Mouse (Mus musculus): ENCODE measurements around the gene Hlf.

Gene Hlf

DNA sequence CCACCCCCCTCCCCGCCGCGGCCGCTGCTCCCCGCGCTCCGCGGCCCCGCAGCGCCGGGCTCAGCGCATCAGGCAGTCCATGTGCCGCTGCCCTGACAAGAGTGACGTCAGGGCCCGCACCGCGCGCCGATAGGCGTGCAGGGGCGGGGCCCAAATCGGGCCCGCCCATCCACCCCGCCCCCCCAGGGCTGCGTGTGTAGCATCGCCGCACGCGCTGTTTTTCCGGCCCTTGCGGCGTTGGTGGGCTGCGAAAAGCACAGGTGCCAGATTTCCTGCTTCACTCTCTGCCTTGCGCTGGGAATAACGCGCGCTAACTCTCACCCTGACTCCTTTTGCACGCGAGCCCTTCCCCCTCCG lies at the start of gene Hlf:
Gene Hlf, minus strand, starts transcription at position 79 of the 357 bp plus-strand sequence.
- no peak for DNase-seq (ENCODE audit: extremely low read depth, low read depth, low spot score)

DNA sequence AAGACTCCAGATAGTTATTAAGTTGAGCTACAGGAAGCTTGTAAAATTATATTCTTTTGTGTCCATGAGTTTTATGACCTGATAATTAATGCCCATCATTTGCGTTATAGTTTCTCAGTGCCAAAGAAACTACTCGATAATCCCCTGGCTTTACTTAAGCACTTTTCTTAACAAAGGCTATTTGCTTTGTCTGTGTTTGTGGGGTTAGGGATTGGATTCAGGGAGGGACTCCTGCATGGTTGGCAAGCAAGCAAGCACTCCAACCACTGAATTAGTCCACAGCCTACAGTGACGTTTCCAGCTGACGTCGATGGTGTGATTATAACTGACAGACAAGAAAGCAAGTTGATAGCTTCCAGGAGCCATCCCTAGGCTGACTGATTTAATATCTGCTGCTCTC lies 48.1 kb upstream of the Hlf start:
- peak; percentile 66 for DNase-seq (ENCODE audit: extremely low read depth, low read depth, low spot score)

GRCm38 (mm10) chr11:90425207-90425525 lies 34.5 kb upstream of the Hlf start:
- DNase-seq (ENCODE audit: extremely low read depth, low read depth, low spot score), result no peak

DNA sequence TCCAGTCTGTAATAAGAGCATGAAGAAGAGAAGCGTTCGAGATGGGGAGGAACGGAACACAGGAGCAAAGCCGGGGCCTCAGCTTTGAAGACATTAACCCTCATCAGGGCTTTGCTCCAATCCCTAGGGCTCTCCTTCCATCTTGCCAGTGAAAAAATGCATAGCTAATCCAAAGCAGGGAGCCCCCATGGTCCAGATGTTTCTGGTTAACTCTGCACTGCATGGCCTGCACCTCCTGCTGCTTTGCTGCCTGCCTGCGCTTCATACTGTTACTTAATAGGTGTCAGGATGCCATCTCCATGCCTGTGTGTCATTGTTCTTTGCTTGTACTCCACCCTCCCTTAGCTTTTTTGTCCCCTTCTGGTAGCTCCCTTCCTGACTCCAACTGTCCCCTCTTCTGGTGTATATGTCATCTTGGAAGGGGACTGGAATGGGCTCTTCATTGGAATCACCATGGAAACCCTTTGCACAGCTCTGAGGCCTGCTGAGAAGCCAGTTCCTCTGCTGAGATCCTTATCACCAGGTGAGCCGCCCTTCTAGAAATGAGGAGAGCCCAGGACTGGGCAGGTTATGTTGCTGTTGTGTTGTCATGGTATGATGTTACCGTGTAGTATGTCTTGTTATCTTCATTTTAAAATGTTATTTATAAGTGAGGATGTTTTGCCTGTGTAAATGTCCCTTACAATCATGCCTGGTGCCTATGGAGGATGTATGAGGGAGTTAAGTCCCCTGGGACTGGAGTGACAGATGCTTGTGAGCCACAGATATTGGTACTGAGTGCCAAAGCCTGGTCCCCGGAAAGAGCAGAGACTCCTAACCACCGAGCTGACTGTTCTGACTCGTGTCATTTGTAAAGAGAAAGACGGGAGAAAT lies 33.9 kb upstream of the Hlf start:
- no peak for DNase-seq (ENCODE audit: extremely low read depth, low read depth, low spot score)

DNA sequence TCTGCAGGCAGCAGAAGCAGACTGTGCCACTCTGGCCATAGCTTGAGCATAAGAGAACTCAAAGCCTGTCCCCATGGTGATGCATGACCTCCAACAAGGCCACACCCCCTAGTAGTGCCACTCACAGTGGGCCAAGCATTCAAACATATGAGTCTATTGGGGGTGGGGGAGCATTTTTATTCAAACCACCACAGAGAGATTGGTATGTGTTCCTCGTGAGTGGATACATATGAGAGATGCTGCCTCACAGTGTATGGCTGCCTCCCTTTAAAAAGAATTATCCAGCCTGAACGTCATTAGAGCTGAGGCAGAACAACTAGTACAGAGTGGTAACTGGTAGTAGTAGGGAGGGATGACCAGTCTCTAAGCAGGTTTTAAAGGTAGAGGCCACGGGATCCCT lies 33.2 kb upstream of the Hlf start:
- no peak for DNase-seq (ENCODE audit: extremely low read depth, low read depth, low spot score)

- DNase-seq (ENCODE audit: extremely low read depth, low read depth, low spot score), result no peak
These were observed 29.0 kb upstream of the Hlf start for GRCm38 (mm10) chr11:90419706-90420105.

GRCm38 (mm10) chr11:90417921-90418320 lies 27.2 kb upstream of the Hlf start:
- DNase-seq (ENCODE audit: extremely low read depth, low read depth, low spot score), result peak; percentile 10

DNA sequence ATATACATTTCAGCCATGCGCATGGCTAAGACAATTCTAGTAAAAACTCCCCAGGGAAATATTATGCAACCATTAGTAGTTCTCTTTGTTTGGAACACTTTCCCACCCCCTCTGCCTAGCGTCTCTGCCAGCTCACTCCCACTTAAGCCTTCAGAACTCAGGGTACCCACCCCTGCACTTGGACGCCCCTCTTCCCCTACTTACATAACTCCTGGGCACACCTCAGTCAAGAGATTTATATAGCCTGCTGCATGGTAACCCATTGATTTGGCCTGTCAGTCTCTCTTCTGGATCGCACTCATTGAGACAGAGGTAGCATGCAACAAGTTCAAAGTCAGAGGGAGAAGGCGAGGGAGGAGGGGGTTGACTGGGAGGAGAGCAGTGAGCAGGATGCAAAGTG lies 26.3 kb upstream of the Hlf start:
- DNase-seq (ENCODE audit: extremely low read depth, low read depth, low spot score), result peak; percentile 26

DNA sequence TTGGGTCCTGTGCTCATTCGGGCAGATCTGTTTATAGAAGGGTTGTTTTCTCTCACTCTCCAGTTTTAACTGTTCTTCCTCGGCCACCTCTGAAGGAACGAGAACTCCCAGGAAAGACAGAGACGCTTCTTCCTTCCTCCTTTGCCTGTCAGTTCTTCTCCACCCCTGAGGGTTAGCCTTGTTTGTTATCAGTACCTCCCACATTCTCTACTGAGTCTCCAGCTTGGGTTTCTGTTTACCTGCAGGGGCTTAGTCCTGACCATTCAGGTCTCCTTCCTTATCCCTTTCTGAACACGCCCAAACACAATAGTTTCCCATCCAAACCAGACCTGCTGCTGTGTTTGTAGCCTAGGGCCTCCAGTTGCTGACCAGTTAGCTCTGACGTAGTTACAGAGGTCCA lies 8.2 kb upstream of the Hlf start:
- DNase-seq (ENCODE audit: extremely low read depth, low read depth, low spot score), result no peak

DNA sequence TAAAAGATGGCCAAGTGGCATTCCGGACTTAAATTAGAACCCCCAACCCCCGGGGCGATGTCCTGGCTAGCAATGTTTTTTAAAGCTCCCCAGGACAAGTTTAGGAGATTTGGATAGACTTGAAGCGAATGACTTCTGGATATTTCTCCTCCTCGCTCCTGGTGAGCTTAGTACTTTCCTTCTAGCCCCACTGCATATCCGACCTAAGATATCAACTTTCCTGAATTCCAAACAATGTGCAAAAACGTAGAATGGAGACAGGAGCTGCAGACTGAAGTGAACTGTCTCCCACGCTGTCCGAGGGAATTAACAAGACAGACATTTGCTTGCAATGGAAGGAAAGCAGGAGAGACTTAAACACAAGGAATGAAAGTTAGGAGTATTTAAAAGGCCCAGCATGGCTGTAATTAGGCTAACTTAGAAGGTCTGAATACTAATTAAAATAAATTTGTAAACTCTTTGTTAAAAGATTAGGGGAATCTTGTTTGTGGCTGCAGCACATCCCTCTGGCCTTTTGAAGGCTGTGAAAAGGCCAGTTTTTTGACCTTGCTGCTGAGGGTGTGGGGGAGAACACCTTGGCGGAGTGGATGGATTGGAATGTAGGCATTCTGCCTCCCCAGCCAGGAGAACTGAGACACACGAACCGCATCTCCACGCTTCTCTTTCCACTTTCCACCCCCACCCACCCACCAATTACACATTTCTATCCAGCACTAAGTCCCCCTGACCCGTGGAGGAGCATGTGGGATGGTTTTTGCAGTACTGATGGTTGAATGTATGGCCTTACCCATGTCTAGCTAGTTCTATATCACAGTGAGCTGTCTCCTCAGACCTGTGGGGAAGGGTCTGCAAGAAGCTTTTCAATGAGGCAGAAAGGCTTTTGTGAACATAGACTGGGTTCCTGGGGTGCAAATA lies 833 bp upstream of the Hlf start:
- DNase-seq (ENCODE audit: extremely low read depth, low read depth, low spot score), result no peak

GRCm38 (mm10) chr11:90389902-90390816 lies 536 bp downstream of the Hlf start:
- no peak for DNase-seq (ENCODE audit: extremely low read depth, low read depth, low spot score)

DNA sequence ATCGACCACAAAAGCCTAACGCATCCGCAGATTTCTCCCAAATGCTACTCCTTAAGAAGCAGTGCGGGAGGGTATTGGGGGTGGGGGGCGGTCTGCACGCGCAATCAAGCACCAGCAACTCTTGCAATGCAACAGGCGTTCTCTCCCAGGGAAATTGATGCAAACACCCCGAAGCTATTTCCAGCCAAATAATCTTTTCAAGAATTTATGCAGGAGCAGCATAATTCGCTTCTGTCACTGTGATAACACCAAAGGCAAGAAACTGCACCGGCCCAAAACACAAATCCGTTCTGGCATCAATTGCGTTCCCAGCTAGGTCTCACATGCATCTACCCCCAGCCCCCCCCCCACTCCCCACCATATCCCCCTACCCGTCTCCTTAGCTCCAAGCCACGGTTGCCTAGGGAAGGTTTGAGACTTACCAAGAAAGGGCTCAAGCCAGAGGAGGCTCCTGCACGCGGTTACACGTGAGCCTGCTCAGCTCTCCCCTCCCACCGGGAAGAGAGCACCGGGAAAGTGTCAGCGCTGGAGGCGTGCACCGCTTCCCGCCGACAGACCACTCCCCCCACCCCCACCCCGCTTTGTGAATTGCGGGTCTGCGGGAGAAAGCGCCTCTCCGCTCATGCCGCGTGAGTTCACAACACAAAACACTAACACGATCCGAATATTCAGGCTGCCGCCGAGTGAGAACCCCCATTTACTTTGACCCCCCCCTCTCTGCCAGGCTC lies 1.4 kb downstream of the Hlf start:
- DNase-seq (ENCODE audit: extremely low read depth, low read depth, low spot score), result no peak

GRCm38 (mm10) chr11:90387501-90388440 lies 2.9 kb downstream of the Hlf start:
- no peak for DNase-seq (ENCODE audit: extremely low read depth, low read depth, low spot score)

DNA sequence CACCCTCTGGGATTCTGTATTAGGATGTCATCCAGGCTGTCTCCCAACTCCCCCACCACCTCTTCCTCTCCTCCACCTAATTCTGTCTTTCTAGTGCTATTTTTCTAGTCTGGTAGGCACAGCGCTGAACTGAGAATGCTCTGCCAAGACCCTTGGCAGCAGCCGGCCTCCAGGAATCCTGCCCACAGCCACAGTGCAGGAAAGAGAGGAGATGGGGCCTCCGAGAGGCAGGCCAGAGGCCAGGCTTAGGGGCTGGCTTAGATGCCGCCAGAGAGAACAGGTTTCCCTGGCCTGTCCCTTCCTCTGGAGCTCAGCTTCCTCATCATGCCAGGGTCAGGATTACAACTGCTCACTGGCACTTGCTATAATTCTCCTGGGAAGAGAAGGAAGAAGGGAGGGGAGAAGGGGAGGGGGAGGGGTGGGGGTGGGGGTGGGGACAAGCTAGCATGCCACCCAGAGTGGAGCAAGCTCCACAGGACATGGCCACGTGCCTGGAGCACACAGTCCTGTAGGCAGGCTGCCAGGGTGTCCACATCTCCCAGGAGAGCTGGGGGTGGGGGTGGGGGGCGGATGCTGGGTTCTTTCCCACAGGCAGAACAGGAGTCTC lies 8.6 kb downstream of the Hlf start:
- no peak for DNase-seq (ENCODE audit: extremely low read depth, low read depth, low spot score)

- no peak for DNase-seq (ENCODE audit: extremely low read depth, low read depth, low spot score)
These were observed 9.6 kb downstream of the Hlf start for GRCm38 (mm10) chr11:90381113-90381512.

- no peak for DNase-seq (ENCODE audit: extremely low read depth, low read depth, low spot score)
These were observed 10.5 kb downstream of the Hlf start for GRCm38 (mm10) chr11:90380131-90380685.

- DNase-seq (ENCODE audit: extremely low read depth, low read depth, low spot score), result no peak
These were observed 12.7 kb downstream of the Hlf start for GRCm38 (mm10) chr11:90378008-90378407.

DNA sequence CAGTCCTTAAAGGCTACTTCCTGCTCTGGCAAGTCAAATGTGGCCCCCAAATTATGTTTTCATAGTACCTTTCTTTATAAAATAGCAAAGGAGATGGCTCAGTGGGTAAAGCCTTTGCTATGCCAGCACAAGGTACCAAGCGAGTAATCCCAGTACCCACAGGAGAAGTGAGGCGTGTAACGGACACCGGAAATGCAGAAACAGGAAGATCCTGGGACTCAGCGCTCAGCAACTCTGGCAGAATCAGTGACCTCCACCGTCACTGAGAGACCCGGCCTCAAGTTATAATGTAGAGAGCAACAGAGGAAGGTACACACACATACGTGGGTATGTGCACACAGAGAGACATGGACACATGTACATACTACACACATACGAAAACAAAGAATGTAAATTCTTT lies 14.3 kb downstream of the Hlf start:
- no peak for DNase-seq (ENCODE audit: extremely low read depth, low read depth, low spot score)

Measured in fat pad, adult 2 months (tissue).